Mouse (Mus musculus): Measurements from ENCODE around the gene Degs2. TPM values are rescaled to one million over a fixed set of nuclear protein-coding genes. Genes with fewer than 3 reads are reported as not detected.
A peak's percentile ranks its signal among the peaks of the same experiment; 100 is the strongest.

The Degs2 gene
- polyA plus RNA-seq, 1 experiment from 2014 or later, result 42.9 TPM

DNA sequence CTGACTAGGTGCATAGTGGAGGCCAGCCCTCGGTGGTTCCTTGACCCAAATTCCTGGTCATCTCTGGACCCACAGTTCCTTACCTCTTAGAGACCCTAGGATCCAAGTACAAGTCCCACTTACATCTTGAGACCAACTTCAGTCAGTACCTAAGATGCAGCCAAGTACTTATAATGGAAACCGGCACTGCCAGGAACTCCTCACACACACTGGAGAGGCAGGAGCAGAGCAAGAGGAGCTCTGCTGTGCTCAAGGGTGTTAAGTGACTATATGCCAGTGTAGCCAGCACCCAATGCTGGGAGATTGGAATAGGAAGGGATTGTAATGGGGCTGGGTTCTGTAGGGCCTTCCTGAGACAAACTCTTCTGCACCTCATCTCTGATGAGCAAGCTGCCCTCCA is 27.2 kb downstream of the Degs2 start:
- Histone ChIP-seq H3K4me2 (ENCODE audit: low read depth, low read length) (no peak overlapping the region), H3K4me3 (replicated peaks; ENCODE audit: low read length) (no peak overlapping the region), H3K27ac (ENCODE audit: low read length) (no peak overlapping the region), H3K9me3 (replicated peaks; ENCODE audit: control insufficient read depth, low read length) (no peaks in the 10 kb centered on the region), H3K27me3 (ENCODE audit: control insufficient read depth, insufficient read depth, low read length) (no peaks in the 10 kb centered on the region), H3K36me3 (ENCODE audit: control insufficient read depth, insufficient read depth, low read length) (0 out of 2 replicates have a peak, but pooled peaks cover 3% of the 10 kb centered on the region), H3K9ac (ENCODE audit: low read length) (no peak overlapping the region), H3K4me1 (ENCODE audit: control insufficient read depth, insufficient read depth, low read length) (peaks cover 2% of the 10 kb centered on the region; the same call in 1 of the 2 replicates)
- WGBS, result 90% methylated on average over 2 of the region's 2 CpGs
- no peak for ATAC-seq (ENCODE audit: insufficient read depth, low FRiP score)

DNA sequence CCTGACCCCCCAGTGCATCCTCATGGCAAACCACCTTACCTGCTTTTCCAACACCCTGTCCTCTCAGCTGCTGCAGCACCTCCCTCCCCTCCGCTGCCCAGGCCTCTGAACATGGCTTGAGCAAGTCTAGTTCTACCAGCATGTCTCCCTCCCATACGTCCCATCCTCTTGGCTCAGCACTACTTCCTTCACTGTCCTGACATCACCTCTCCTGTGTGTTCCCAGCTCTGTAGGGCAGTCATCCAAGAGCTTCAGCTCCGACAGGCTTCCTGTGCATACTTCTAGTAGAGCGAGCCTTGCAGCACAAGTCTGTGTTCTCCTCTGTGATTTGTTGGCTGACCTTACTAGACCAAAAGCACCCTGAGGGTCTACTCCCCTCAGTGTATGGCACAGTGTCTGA is 27.6 kb downstream of the Degs2 start:
- no peaks in the 10 kb centered on the region for H3K27me3 ChIP-seq (ENCODE audit: control insufficient read depth, insufficient read depth, low read length)
- 0 out of 2 replicates have a peak, but pooled peaks cover 3% of the 10 kb centered on the region for H3K36me3 ChIP-seq (ENCODE audit: control insufficient read depth, insufficient read depth, low read length)
- H3K4me3 ChIP-seq (replicated peaks; ENCODE audit: low read length), result no peak overlapping the region
- ATAC-seq (ENCODE audit: insufficient read depth, low FRiP score), result 0 out of 2 replicates have a peak, but pooled peaks have one; percentile 26
- no peaks in the 10 kb centered on the region for H3K9me3 ChIP-seq (replicated peaks; ENCODE audit: control insufficient read depth, low read length)
- H3K9ac ChIP-seq (ENCODE audit: low read length), result no peak overlapping the region
- WGBS, result 69% methylated on average over 4 of the region's 4 CpGs
- peaks cover 2% of the 10 kb centered on the region; the same call in 1 of the 2 replicates for H3K4me1 ChIP-seq (ENCODE audit: control insufficient read depth, insufficient read depth, low read length)
- H3K4me2 ChIP-seq (ENCODE audit: low read depth, low read length), result no peak overlapping the region
- no peak overlapping the region for H3K27ac ChIP-seq (ENCODE audit: low read length)

DNA sequence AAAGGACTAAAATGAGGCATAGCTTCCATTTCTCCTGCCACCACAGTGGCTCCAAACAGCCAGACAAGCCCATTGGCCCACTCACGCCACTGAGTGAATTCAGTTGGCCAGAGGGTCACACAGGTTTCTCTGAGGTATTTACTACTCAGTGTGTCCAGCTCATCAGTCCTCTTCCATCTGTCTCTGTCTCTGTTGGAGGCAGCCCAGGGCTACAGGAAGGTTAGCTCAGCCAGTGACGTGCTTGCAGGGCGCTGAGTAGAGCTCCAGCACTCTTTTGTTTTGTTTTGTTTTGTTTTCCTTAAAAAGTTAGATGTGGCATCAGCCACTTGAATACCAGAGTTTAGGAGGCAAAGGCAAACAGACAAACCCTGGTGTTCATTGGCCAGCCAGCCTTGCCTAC is 28.6 kb downstream of the Degs2 start:
- peaks cover 2% of the 10 kb centered on the region; the same call in 1 of the 2 replicates for H3K4me1 ChIP-seq (ENCODE audit: control insufficient read depth, insufficient read depth, low read length)

DNA sequence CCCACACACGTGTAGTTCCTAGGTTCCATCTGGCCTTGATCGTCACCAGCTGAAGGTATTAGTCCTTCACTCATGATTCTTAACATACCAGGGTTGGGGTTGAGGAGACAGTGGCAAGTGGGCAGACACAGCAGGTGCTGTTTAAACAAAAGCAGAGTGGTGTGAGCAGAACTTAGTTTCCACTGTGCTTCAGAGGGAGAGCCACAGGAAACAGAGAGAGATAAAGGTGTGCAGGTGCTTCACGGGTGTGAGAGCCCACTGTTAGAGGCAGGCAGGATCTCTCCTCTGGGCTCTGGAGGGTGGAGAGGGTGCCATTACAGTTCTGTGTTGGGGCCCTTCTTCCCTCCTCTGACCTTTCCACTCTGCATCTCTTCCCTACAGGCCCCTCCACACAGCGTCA is 29.2 kb downstream of the Degs2 start:
- H3K27ac ChIP-seq (ENCODE audit: low read length), result no peak overlapping the region
- peaks cover 2% of the 10 kb centered on the region; the same call in 1 of the 2 replicates for H3K4me1 ChIP-seq (ENCODE audit: control insufficient read depth, insufficient read depth, low read length)
- no peak overlapping the region for H3K4me2 ChIP-seq (ENCODE audit: low read depth, low read length)
- H3K9ac ChIP-seq (ENCODE audit: low read length), result no peak overlapping the region
- 0 out of 2 replicates have a peak, but pooled peaks cover 3% of the 10 kb centered on the region for H3K36me3 ChIP-seq (ENCODE audit: control insufficient read depth, insufficient read depth, low read length)
- H3K9me3 ChIP-seq (replicated peaks; ENCODE audit: control insufficient read depth, low read length), result no peaks in the 10 kb centered on the region
- WGBS, result 80% methylated on average over 4 of the region's 4 CpGs
- no peak for ATAC-seq (ENCODE audit: insufficient read depth, low FRiP score)
- H3K27me3 ChIP-seq (ENCODE audit: control insufficient read depth, insufficient read depth, low read length), result no peaks in the 10 kb centered on the region
- H3K4me3 ChIP-seq (replicated peaks; ENCODE audit: low read length), result no peak overlapping the region

More for the DNA sequence above, 28.6 kb downstream of the Degs2 start:
- 84% methylated on average over 3 of the region's 3 CpGs for WGBS
- H3K27me3 ChIP-seq (ENCODE audit: control insufficient read depth, insufficient read depth, low read length), result no peaks in the 10 kb centered on the region
- no peaks in the 10 kb centered on the region for H3K9me3 ChIP-seq (replicated peaks; ENCODE audit: control insufficient read depth, low read length)
- H3K4me3 ChIP-seq (replicated peaks; ENCODE audit: low read length), result no peak overlapping the region
- no peak overlapping the region for H3K4me2 ChIP-seq (ENCODE audit: low read depth, low read length)
- no peak overlapping the region for H3K9ac ChIP-seq (ENCODE audit: low read length)
- no peak for ATAC-seq (ENCODE audit: insufficient read depth, low FRiP score)
- no peak overlapping the region for H3K27ac ChIP-seq (ENCODE audit: low read length)
- 0 out of 2 replicates have a peak, but pooled peaks cover 3% of the 10 kb centered on the region for H3K36me3 ChIP-seq (ENCODE audit: control insufficient read depth, insufficient read depth, low read length)

DNA sequence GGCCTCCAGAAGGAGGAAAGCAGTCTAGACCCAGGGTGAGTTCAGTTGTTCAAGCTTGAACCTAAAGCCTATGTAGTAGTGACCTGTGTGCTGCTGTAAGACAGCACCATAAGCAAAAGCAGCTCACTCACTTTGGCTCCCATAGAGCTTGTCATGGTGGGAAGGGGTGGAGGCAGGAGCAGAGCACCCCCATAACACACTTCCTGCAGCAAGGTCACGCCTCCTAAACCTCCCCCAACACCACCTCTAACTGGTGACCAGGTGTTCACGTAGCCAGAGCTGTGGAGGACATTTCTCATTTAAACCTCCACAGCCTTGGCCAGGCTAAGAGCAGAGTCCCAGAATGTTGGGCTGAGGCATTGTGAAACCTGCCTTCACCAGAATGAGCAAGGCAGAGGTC is 30.6 kb downstream of the Degs2 start:
- H3K27me3 ChIP-seq (ENCODE audit: control insufficient read depth, insufficient read depth, low read length), result no peaks in the 10 kb centered on the region
- no peak overlapping the region for H3K27ac ChIP-seq (ENCODE audit: low read length)
- no peaks in the 10 kb centered on the region for H3K9me3 ChIP-seq (replicated peaks; ENCODE audit: control insufficient read depth, low read length)
- WGBS, result 89% methylated on average over 2 of the region's 2 CpGs
- no peak overlapping the region for H3K4me3 ChIP-seq (replicated peaks; ENCODE audit: low read length)
- no peak overlapping the region for H3K4me2 ChIP-seq (ENCODE audit: low read depth, low read length)
- 0 out of 2 replicates have a peak, but pooled peaks cover 3% of the 10 kb centered on the region for H3K36me3 ChIP-seq (ENCODE audit: control insufficient read depth, insufficient read depth, low read length)
- peaks cover 2% of the 10 kb centered on the region; the same call in 1 of the 2 replicates for H3K4me1 ChIP-seq (ENCODE audit: control insufficient read depth, insufficient read depth, low read length)
- no peak for ATAC-seq (ENCODE audit: insufficient read depth, low FRiP score)
- no peak overlapping the region for H3K9ac ChIP-seq (ENCODE audit: low read length)

DNA sequence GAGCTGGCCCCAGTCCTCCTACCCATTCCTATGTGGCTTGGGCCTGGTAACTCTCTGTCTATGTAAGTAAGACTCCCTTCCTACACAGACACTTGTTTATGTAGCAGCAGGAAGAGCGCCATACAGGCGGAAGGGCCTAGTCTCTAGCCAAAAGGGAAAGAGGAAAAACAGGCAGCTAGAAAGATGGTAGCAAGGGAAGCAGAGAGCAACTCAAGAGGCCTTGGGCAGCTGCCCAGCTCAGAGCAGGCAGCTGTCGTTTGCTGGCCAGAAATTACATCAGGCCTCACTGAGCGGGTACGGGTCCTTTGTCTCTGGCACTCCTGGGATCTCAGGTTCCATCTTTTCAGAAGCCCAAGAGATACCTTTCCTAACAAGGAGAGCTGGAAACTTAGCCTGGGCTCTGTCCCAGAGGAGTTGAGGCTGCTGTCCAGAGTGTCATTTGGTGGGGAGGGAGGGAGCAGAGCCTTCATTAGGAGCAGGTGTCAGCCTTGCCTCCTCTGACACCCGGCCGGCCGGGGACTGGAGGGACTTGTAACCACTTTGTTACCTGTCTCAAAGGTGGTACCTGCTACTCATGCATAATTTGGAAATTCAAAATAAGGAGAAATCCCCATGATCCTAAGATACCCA is 33.4 kb downstream of the Degs2 start:
- peak overlapping the region; percentile 17 for H3K27ac ChIP-seq (ENCODE audit: low read length)
- 0 out of 2 replicates have a peak, but pooled peaks have one; percentile 14 for ATAC-seq (ENCODE audit: insufficient read depth, low FRiP score)
- no peak overlapping the region for H3K4me3 ChIP-seq (replicated peaks; ENCODE audit: low read length)
- H3K9me3 ChIP-seq (replicated peaks; ENCODE audit: control insufficient read depth, low read length), result no peaks in the 10 kb centered on the region
- no peaks in the 10 kb centered on the region for H3K27me3 ChIP-seq (ENCODE audit: control insufficient read depth, insufficient read depth, low read length)
- no peaks in the 10 kb centered on the region for H3K36me3 ChIP-seq (ENCODE audit: control insufficient read depth, insufficient read depth, low read length)
- H3K4me2 ChIP-seq (ENCODE audit: low read depth, low read length), result no peak overlapping the region
- H3K4me1 ChIP-seq (ENCODE audit: control insufficient read depth, insufficient read depth, low read length), result no peaks in the 10 kb centered on the region
- no peak overlapping the region for H3K9ac ChIP-seq (ENCODE audit: low read length)
- WGBS, result 74% methylated on average over 8 of the region's 8 CpGs

DNA sequence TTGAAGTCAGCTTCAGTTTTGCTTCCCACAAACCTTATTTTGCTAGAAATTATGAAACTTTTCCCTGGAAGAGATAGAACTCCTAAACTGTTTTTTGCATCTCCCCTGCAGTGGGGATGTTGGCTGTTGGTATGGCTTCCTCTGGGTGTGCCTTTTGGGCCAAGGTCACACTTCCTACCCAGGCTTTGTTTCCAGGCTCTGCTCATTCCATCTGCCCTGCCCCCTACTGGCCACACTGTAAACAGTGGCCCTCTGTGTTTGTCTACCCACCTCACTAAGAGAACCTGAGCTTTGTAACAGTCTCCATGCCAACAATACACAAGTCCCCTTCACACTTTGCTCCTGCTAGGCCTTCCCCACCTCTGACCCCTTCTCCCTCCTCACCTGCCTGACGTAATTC is 44.8 kb downstream of the Degs2 start:
- Histone ChIP-seq H3K9me3 (replicated peaks; ENCODE audit: control insufficient read depth, low read length) (no peaks in the 10 kb centered on the region), H3K4me1 (ENCODE audit: control insufficient read depth, insufficient read depth, low read length) (no peaks in the 10 kb centered on the region), H3K4me2 (ENCODE audit: low read depth, low read length) (no peak overlapping the region), H3K27ac (ENCODE audit: low read length) (no peak overlapping the region), H3K36me3 (ENCODE audit: control insufficient read depth, insufficient read depth, low read length) (no peaks in the 10 kb centered on the region), H3K9ac (ENCODE audit: low read length) (no peak overlapping the region), H3K4me3 (replicated peaks; ENCODE audit: low read length) (no peak overlapping the region), H3K27me3 (ENCODE audit: control insufficient read depth, insufficient read depth, low read length) (no peaks in the 10 kb centered on the region)
- ATAC-seq (ENCODE audit: insufficient read depth, low FRiP score), result no peak
- 65% methylated on average over 1 of the region's 1 CpGs for WGBS

DNA sequence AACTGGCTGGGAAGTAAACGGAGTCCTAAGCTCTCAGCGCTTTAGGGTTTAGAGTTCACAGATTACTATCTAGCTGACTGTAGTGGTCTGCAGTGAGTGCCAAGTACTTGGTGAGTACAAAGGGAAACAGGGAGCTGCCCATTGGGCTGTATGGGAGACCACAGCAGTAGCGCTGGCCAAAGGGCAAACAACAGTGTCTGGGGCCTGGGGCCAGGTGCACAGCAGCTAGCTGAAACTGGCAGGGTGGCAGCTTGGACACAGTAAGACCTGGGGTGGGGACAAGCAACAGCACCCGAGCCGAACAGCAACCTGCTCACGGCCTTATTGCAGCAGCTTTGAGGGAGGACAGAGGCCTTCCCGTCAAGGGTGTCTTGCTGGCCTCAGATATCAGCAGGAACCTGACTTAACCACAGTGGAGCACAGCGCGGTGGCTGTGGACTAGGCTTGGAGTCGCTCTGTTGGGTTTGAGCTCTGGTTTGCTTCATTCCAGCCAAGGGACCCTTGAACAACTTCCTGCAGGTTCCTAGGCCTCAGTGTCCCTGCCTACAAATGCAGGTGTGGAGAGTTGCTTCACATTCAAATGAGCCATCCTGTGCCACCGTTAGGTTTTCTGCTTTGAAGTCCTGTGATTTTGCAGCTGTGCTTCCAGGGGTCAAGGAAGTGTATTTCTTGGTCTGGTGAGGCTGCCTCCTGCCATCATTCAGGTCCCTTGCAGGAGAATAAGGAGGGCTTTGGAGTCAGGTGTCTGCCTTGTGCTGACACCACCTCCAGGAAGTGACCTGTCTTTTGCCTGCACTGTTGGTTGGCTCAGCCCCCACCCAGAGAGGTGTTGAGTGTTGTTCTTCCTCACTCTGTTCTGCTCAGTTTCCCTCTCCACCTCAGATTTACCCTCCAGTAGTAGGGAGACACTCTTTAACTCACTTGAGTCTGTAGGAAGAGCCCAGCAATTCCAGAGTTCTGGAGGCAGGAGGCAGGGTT is 48.5 kb downstream of the Degs2 start:
- Histone ChIP-seq H3K4me2 (ENCODE audit: low read depth, low read length) (no peak overlapping the region), H3K9me3 (replicated peaks; ENCODE audit: control insufficient read depth, low read length) (no peaks in the 10 kb centered on the region), H3K9ac (ENCODE audit: low read length) (no peak overlapping the region), H3K27ac (ENCODE audit: low read length) (no peak overlapping the region), H3K27me3 (ENCODE audit: control insufficient read depth, insufficient read depth, low read length) (no peaks in the 10 kb centered on the region), H3K36me3 (ENCODE audit: control insufficient read depth, insufficient read depth, low read length) (0 out of 2 replicates have a peak, but pooled peaks cover 6% of the 10 kb centered on the region), H3K4me3 (replicated peaks; ENCODE audit: low read length) (no peak overlapping the region), H3K4me1 (ENCODE audit: control insufficient read depth, insufficient read depth, low read length) (no peaks in the 10 kb centered on the region)
- ATAC-seq (ENCODE audit: insufficient read depth, low FRiP score), result peak; percentile 29; the same call in 1 of the 2 replicates
- 78% methylated on average over 11 of the region's 11 CpGs for WGBS

Data from stomach, embryonic 16.5 days (tissue).